Mouse (Mus musculus) retina, adult 2 months (tissue): Measurements from ENCODE around the gene Wfdc13.
A peak's percentile ranks its signal among the peaks of the same experiment; 100 is the strongest.

Experiments used
- DNase-seq: peaks from one replicate; pipeline ENCODE4 v3.0.0-alpha.2; 2012; ENCODE audit warnings: low read depth, low spot score

The Wfdc13 gene

GRCm38 (mm10) chr2:164684807-164685206 is at the start of gene Wfdc13:
TSS of gene Wfdc13 (plus strand) at chr2:164685107.
- no peak for DNase-seq

- no peak for DNase-seq
Observed at GRCm38 (mm10) chr2:164635266-164635665, 49.6 kb upstream of the Wfdc13 start.

GRCm38 (mm10) chr2:164638696-164639095 is 46.2 kb upstream of the Wfdc13 start, which contains the start of gene Wfdc16:
TSS of gene Wfdc16 (minus strand) at chr2:164638796.
- DNase-seq, result no peak

GRCm38 (mm10) chr2:164641129-164641528 is 43.8 kb upstream of the Wfdc13 start:
- no peak for DNase-seq

GRCm38 (mm10) chr2:164641881-164642673 is 42.8 kb upstream of the Wfdc13 start:
- no peak for DNase-seq

- DNase-seq, result peak; percentile 3
Observed at GRCm38 (mm10) chr2:164655858-164656257, 29.0 kb upstream of the Wfdc13 start, which contains the start of gene Wfdc10. TSS of gene Wfdc10 (plus strand) at chr2:164656046.

GRCm38 (mm10) chr2:164656483-164656882 is 28.4 kb upstream of the Wfdc13 start, which contains the start of gene Wfdc9:
TSS of gene Wfdc9 (minus strand) at chr2:164656583.
- DNase-seq, result no peak

- DNase-seq, result no peak
Observed at GRCm38 (mm10) chr2:164664851-164665250, 20.1 kb upstream of the Wfdc13 start.

GRCm38 (mm10) chr2:164670261-164670660 is 14.6 kb upstream of the Wfdc13 start:
- no peak for DNase-seq

GRCm38 (mm10) chr2:164670938-164671337 is 14.0 kb upstream of the Wfdc13 start:
- DNase-seq, result no peak

- no peak for DNase-seq
Observed at GRCm38 (mm10) chr2:164673987-164674386, 10.9 kb upstream of the Wfdc13 start, which contains the start of gene Wfdc11. TSS of gene Wfdc11 (minus strand) at chr2:164674087.

- DNase-seq, result no peak
Observed at GRCm38 (mm10) chr2:164676103-164676502, 8.8 kb upstream of the Wfdc13 start.

GRCm38 (mm10) chr2:164676916-164677685 is 7.8 kb upstream of the Wfdc13 start:
- no peak for DNase-seq

GRCm38 (mm10) chr2:164678848-164679625 is 5.9 kb upstream of the Wfdc13 start:
- peak; percentile 39 for DNase-seq

GRCm38 (mm10) chr2:164679906-164680305 is 5.0 kb upstream of the Wfdc13 start:
- no peak for DNase-seq

- DNase-seq, result no peak
Observed at GRCm38 (mm10) chr2:164698201-164698600, 13.3 kb downstream of the Wfdc13 start, which contains the start of gene Spint4. TSS of gene Spint4 (plus strand) at chr2:164698501.

- no peak for DNase-seq
Observed at GRCm38 (mm10) chr2:164700959-164701358, 16.1 kb downstream of the Wfdc13 start.

- no peak for DNase-seq
Observed at GRCm38 (mm10) chr2:164701761-164702160, 16.9 kb downstream of the Wfdc13 start.

- no peak for DNase-seq
Observed at GRCm38 (mm10) chr2:164704235-164704634, 19.3 kb downstream of the Wfdc13 start.

- no peak for DNase-seq
Observed at GRCm38 (mm10) chr2:164705328-164705727, 20.4 kb downstream of the Wfdc13 start.

GRCm38 (mm10) chr2:164705991-164706390 is 21.1 kb downstream of the Wfdc13 start:
- DNase-seq, result no peak

GRCm38 (mm10) chr2:164715005-164715404 is 30.1 kb downstream of the Wfdc13 start, which contains the start of gene Spint5:
TSS of gene Spint5 (plus strand) at chr2:164715305.
- DNase-seq, result no peak
